Mouse (Mus musculus) stomach, postnatal 0 days (tissue): Measurements from ENCODE around the gene Gm28729.
"Not testable (repeated sequence)": the region's sequence is repeated elsewhere in the genome, so short reads cannot be mapped to it uniquely, and the experiment has no call there.

Experiments
- CTCF ChIP-seq: IDR thresholded peaks from 2 replicates; pipeline ENCODE4 v1.5.1; 2016; ENCODE audit warnings: antibody characterized with exemption, low read depth, mild to moderate bottlenecking, moderate library complexity
- EP300 ChIP-seq: optimal IDR thresholded peaks from 2 replicates; pipeline ENCODE3; 2016; ENCODE audit warnings: antibody characterized with exemption

DNA sequence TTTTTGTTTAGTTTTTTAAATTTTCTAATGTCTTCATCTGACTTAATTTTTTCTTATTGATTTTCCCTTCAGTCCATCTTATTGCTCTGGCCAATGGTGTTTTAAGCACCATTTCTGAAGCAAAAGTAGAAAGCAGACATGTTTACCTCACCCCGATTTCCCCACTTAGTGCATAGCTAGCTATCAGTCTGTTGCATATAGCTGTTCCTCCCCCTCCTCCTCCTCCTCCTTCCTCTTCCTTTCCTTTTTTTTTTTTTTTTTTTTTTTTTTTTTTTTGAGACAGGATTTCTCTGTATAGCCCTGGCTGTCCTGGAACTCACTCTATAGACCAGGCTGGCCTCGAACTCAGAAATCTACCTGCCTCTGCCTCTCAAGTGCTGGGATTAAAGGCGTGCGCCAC lies 11.0 kb upstream of the Gm28729 start:
- not testable (repeated sequence) for TF ChIP-seq CTCF, EP300
